Mouse (Mus musculus): ENCODE data around the gene Cmip.
A peak's percentile ranks its signal among the peaks of the same experiment; 100 is the strongest.

Cmip gene

DNA sequence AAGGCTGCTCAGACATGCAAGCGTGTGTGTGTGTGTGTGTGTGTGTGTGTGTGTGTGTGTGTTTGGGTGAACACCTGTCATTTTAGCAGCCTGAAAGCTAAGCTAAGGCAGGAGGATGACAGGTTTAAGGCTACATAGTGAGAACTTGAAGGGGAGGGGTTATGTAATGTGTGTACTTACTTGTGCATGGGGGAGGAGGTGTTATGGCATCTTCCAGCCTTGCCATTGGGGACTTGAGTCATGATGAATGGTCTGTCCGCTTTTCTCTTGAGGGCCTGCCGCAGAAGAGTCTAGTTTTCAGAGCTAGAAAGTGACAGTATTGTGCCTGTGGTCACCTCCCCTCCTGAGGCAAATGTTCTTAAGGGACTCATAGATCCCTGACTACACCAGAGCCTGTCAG lies 174.7 kb downstream of the Cmip start:
- DNase-seq = no peak

DNA sequence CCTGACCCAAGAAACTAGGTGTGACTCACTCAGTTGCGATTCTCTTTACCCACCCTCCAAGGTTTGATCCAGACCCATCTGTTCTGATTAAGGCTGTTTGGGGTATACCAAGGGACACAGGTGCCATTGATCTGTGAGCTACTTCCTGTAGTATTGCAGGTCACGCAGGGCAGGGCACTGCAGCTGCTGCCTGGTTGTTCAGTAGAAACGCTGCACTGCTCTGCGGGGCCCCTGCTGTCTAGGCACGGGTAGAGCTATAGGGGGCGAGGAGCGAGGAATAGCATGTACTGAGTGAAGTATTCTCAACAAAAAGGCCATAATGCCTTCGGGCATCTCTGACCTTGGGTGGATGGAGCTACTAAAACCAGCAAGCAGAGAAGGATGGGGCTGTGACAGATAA lies 175.2 kb downstream of the Cmip start:
- no peak for DNase-seq

DNA sequence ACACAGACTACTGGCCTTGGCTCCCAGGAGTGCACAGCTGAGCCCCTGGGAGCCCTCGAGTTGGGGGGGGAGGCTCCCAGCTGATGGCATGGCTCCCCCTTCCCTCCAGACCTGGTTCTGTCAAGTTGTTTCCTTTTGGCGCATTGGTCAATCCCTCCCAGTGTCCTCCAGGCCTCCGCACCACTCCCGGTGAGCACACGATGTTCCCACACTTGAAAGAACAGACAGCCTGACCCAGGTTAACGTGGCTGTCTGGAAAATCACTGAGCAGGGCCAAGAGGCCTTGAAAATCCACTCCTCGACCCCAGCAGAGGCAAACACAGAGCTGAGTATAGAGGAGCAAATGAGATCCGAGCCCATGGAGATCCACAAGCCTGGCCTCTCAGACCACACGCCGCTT lies 177.1 kb downstream of the Cmip start:
- no peak for DNase-seq

DNA sequence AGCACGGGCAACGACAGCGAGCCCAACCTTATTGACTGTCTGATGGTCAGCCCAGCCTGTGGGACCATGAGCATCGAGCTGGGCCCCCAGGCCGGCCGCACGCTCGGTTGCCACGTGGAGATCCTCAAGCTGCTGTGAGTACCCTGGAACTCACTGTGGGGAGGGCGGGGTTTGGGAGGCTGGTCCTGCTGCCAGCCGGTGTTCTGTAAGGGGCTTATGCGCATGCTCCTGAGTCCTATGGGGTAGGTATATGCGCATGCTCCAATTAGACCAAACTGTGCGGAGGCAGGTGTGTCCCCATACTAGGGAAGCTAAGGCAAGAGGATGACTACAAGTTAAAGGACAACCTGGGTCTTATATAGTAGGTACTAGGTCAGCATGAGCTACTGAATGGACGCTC lies 179.9 kb downstream of the Cmip start:
- DNase-seq = no peak

DNA sequence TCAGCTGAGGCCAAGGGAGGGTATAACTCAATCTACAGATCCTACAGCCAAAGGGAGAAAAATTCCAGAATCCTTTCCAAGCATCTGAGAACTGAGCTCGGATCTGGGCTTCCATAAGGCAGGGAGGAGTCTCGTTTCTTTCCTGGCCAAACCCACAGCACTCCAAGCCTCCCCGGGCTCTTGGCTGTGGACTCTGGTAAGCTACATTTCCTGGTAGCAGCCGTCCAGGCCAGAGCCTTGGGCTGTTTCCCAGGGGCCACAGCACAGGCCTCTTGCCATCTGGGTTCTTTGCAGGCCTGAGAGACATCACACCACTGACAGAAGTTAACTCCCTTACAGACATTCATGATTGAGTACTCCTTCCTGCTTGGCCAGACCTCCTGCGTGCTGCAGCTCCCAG lies 180.8 kb downstream of the Cmip start:
- peak; percentile 25 for DNase-seq

DNA sequence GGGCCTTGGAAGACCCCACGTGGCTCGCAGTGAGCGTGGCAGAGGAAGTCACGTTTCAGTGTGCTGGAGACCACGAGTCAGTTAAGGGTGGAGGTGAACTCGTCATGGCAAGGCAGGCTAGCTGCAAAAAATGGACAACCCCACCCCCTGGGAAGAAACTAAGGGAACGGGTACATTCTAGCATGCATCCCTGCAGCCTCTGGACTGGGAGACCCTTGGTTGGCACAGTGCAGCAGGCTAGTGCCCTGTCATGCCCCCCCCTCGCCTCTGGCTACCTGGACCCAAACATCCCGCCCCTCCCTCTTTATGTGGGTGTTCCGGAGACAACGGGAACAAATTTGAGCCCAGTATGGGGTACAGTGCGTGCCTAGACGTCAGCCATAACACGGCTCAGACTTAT lies 183.5 kb downstream of the Cmip start:
- DNase-seq = no peak

DNA sequence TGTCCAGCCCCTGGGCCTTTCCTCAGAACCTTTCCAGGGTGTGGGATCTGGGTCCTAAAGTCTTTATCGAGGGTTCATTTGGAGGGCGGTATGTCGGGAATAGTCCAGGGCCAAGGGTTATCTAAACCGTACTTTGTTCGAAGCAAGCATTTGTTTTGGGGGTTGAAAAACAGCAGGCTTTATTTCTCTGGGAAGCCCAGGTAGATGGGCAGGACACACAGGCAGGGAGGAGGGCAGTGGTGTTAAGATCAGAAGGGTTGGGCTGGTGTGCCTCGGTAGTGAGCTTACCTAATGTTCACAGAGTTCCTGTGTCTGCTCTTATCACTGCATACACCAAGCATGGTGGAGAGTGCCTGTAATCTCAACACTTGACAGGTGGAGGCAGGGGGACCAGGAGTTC lies 183.9 kb downstream of the Cmip start:
- DNase-seq = no peak

DNA sequence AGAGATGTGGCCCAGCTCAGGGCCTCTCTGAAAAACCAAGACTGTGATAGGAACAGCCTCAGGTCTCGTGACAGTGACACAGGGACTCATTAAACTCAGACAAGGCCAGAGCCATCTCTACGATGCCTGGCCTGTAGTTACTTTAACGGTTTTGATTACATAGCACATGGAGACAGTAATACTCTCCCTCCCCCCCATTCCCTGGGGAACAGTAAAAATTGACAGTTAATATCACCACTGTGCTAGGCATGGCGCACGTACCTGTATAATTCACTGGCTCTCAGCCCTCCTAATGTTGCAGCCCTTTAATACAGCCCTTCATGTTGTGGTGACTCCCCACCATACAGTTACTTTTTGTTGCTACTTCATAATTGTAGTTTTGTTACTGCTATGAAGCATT lies 188.6 kb downstream of the Cmip start:
- no peak for DNase-seq

DNA sequence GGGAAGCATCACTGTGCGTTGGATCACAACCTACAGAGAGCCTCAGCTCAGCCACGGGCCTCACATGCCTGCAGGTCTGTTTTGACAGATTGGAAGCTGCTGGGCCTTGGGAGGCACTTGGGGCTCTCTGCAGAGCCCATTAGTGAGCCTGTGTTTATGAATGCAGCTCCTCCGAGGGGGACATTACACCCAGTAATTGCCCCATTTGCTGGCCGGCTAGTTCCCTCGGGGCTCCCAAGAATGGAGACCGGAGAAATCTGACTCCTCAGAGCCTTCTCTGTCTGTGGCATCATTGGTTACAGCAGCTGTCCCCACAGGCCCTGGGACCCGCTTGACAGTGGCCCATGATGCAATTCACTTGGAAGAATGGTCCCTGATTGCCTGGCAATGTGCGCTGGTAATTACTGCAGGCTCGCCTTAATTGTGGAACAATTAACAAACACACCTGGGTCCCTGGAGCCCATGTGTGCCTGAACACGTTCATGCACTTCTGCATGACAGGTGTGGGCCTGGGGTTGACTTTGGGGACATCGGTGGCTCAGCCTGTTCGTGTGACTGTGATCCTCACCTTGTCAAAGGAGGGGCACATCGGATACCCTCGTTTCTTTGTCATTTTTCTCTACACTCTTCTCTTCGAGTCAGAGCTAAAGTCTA lies 189.6 kb downstream of the Cmip start:
- no peak for DNase-seq

DNA sequence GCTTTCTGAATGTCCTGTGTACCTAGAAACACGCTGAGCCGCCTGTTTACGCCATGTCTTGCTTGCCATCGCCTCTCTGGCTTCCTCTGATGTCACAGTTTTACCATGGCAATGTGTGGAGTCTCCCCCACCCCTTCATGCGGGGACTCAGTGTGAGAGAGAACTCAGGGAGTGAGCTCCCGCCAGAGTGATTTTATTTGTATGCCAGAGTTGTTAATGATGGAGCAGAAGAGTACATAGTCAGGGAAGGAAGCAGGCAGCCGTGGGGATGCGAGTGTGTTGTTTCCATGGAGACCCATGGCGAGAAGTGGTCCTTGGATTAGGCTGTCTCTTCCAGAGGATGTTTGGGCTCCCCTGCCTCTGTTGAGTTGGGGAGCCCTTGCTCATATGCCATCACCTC lies 194.2 kb downstream of the Cmip start:
- no peak for DNase-seq

DNA sequence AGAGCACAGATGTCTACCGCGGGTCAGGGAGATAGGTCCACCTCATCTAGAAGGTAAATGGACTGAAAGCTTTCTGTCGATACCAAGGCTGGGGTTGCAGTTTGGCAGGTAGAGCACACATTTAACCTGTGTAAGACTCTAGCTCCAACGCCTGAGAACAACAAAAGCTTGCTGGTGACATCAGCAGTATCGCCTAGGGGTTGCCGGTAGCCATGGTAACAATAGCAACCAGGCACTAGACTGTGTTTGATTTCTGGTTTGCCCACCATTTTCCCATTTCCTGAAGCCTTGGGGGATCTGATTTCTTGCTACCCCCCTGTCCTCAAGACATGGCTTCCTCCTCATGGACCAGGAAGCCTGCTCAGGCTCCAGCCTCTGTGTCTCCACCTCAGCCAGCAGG lies 197.1 kb downstream of the Cmip start:
- no peak for DNase-seq

DNA sequence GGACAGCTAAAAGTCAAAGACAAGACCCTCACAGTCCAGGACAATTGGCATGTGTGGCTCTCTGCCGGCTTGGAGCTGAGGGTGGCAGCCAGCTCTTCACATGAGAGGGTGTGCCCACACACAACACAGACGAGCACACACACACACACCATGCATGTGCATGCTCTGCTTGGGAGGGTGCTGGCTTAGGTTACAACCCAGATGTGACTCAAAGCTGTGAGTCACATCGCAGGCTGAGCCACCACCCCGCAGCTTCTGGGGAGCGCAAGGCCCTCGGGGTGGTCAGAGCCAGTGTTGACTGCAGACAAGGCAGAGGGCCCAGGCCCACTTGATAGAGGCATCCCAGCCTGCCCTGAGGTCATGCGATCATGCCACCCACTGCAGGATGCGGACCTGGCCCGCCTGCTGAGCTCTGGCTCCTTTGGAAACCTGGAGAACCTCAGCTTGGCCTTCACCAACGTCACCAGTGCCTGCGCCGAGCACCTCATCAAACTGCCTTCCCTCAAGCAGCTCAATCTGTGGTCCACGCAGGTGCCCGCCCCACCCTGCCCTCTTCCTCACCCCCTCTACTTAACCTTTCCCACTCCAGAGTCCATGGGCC lies 197.8 kb downstream of the Cmip start:
- DNase-seq = no peak

DNA sequence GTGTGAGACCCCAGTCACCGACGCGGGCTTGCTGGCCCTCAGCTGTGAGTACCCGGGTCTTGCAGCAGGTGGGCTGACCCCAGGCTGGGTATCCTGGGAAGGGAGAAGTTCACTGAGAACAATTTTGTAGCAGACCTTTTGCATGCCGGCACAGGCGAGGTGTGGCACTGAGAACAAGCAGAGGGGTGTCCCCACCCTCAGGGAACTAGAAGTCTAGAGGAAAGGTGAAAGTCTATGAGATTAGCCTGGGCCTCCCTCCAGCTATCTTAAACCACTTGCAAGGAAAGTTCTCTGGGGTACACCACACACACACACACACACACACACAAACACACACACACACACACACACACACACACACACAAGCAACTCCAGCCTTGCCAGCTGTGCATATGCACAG lies 198.8 kb downstream of the Cmip start:
- DNase-seq = no peak

DNA sequence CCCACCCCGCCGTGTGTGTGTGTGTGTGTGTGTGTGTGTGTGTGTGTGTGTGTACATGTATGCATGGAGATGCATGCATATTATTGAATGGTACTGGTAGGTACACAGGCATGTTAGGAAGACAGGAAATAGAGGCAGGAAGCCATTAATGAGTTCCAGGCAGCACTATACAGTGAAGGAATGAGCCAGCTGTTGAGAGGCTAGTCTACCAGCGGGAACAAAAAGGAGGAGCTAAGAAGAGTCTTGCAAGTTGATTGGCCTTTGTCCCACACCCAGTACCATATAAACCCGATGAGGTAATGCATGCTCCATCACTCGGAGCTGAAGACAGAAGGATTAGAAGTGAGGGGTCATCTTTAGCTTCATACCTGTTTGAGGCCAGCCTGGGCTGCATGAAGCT lies 201.6 kb downstream of the Cmip start:
- DNase-seq = no peak

DNA sequence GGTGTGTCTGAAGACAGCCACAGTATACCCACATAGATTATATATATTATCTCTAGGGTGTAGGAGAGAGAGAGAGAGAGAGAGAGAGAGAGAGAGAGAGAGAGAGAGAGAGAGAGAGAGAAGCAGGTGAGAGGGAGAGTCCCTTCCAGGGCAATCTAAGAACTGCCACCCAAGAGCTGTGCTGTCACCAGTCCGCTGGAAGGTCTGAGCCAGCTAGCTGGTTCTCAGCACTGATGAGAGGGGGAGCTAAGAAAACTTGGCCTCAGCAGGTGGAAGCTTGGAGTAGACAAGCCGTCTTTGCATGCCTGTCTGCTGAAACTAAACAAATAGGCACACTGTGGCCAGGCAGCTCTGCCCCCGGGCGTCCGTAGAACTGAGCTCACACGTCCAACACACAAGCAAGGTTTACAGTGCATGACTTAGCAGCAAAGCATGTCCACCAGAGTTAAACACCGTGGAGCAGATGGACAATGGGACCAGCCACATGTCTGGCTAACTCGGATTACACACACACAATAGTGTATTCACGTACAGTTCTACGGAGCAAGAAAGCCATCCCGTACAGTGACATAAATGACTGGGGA lies 205.9 kb downstream of the Cmip start:
- no peak for DNase-seq

DNA sequence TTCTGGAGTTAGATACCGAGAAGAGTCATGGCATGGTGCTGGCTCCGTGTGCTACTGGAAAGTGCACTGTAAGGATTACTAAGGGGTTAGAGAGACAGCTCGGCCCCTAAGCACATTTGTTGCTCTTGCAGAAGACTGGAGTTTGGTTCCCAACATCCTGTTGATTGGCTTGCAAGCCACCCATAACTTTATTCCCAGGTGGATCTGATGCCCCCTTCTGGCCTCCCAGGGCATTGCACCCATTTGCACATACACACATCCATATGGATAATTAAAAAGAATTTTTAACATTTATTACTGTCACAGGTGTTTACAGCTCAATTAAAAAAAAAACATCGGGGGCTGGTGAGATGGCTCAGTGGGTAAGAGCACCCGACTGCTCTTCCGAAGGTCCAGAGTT lies 207.7 kb downstream of the Cmip start:
- DNase-seq = peak; percentile 22

DNA sequence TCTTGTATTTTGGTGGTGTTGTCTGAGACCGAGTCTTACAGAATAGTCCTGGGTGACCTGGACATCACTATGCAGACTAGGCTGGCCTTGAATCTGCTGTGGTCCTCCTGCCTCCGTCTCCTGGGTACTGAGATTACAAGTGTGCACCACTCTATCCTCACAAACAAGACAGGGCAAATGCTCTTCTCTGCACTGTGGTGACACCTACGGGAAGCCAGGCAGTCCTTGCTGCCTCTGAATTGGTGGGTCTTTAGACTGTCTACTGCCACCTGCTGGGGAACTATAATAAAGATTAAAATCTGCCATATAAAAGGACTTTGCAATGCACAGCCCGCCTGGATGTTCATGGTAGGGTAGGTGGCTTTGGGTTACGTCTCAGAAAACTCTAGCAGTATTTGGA lies 208.4 kb downstream of the Cmip start:
- peak; percentile 82 for DNase-seq

DNA sequence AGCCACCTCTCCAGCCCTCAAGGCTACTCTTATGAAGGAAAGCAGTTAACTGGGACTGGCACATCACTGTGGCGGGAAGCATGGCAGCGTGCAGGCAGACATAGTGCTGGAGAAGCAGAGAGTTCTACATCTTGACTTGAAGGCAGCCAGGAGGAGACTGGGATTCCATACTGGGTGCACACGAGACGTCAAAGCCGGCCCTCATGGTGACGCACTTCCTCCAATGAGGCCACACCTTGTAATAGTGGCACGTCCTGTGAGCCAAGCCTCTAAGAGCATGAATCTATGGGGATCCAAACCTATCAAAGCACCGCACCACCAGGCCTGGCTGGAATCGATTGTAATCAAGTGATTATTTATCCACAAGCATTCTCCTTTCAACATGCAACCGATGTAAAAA lies 210.6 kb downstream of the Cmip start:
- DNase-seq = no peak

DNA sequence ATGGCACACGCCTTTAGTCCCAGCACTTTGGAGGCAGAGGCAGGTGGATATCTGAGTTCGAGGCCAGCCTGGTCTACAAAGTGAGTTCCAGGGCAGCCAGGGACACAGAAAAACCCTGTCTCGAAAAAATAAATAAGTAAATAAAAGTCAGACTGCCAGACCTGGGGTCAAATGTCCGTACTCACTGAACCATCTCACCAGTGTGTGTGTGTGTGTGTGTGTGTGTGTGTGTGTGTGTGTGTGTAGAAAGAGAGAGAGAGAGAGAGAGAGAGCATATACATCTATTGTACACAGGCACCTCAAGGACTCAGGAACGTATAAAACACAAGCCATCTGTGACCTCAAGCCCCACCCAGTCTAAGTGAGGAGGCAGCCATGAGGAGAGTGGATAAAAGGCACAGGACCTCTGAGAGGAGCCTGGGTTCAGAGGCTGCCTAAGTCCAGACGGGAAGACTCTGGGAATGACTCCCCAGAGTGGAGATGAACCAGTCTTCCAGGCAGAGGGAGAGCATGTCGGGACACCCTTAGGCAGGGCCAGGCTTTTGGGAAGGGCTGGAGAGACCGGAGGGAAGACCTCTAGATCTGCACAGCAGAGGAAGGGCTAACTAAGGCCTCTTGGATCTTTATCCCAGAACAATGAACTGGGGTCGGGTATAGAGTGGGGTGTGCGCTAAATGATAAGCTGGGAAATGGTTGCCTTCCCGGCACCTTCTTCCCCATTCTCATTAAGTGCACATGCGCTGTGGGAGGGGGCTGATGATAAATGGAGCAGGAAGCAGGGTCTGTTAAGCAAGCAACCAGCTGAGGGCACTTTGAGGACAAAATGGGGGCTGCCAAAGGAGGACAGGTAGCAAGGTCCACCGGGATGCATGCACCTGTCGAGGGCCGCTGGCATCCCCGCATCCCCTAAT lies 212.8 kb downstream of the Cmip start:
- DNase-seq = peak; percentile 73

DNA sequence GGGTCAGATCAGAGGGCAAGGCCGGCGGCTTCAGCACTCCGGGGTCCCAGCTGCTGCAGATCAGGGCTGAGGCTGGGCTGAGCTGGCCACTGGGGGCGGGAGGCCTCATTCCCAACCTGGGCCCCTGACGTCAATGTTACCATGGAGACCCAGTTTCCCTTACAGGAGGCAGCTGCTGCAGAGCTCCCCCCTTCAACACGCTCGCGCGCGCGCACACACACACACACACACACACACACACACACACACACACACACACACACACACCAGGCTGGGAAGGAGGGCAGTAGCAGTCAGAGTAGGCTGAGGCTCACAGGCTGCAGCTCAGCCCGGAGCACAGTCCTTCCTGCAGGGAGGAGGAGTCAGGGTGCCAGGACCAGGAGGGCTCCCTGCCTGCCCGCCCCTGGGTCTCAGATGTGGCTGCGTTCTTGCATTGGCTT lies 213.5 kb downstream of the Cmip start:
- peak; percentile 85 for DNase-seq

DNA sequence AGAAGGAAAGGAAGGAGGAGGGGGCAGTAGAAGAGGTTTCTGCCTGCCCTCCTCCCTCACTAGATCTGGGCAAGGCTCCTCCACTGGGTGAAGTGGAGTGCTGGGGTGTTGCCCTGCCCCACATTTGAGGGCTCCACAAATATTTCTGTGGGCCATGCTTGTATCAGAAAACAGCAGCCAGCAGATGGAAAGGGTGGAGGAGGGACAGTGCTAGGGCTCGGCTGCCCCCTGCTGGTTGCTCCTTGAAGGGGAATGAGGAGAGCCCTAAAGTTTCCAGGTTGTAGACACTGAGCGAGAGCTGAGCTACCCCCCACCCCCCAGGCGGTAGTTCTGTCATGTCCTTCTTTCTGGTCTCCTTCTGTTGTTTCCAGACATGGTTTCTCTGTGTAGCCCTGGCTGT lies 214.3 kb downstream of the Cmip start:
- DNase-seq = peak; percentile 70

DNA sequence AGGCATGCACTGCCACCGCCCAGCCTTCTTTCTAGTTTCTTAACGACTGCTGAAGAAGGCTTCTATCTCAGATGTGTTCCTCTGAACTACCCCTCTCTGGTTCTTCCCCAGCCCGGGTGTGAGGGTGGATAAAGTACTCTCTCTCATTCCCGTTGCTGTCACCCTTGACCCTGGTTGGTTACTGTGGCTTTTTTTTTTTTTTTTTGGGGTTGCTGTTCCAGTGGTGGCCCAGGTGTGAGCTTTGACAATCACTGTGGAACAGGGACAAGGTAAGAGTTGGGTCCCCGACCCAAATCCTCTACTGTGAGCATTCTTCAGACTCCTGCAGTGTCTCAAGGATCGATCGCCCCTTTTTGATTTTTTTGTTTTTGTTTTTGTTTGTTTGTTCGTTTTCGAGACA lies 214.8 kb downstream of the Cmip start:
- no peak for DNase-seq

DNA sequence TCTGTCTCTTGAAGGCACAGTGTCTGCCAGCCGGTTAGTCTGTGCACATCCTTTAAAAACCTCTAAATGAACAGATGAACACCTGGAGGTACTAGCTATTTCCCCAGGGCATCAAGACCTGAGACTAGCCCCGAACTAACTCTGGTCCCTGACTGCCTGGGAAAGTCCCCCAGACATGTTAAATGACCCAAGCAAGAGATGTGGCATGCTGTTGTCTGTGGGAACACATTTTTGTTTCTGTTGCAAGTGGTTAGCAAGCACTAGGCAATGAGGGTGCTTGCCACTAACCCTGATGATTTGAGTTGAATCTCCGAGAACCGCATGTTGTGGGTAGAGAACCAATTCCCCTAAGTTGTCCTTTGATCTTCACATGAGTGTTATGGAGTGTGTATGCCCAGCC lies 215.5 kb downstream of the Cmip start:
- no peak for DNase-seq

DNA sequence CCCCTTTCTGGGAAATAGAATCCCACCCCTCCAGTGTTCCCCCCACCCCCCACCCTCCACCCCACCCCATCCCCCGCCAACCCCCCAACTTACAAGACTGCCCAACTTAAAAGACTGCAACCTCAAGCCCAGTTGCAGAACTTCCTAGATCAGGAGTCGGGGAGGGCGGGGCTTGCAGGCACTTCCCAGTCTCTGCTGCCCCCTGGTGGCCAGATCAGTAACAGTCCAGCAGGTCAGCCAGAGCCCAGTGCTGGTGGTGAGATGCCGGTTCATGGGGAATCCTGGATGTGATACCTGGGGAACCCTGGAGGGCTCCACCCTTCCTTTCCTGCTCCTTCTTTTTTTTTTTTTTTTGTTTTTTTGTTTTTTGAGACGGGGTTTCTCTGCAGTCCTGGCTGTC lies 218.1 kb downstream of the Cmip start:
- DNase-seq = peak; percentile 93
